Mouse (Mus musculus) MN1 (cell line): ENCODE results near the gene Prcc.
"Not testable (repeated sequence)": the region's sequence is repeated elsewhere in the genome, so short reads cannot be mapped to it uniquely, and the experiment has no call there.

Experiments
- DNase-seq: peaks from one replicate; pipeline ENCODE4 v3.0.0-alpha.2; 2016; ENCODE audit warnings: low spot score

Gene Prcc

DNA sequence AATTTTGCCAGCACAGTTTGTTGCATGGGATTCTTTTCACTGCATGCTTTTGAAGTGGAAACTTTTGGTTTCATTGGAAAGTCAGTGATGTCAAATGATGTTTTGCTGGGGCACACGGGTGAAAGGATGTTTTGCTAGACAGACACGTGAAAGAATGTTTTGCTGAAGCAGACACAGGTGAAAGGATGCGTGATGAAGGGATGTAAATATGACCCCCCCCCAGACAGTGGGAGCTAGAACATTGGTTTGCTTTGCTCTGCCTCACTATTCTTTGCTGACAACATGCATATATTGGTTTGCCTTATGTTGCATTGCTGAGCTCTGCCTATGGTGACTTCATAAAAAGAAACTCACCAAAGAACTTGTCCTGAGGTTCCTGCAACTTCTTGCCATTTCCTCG lies 40.4 kb downstream of the Prcc start:
- no peak for DNase-seq

DNA sequence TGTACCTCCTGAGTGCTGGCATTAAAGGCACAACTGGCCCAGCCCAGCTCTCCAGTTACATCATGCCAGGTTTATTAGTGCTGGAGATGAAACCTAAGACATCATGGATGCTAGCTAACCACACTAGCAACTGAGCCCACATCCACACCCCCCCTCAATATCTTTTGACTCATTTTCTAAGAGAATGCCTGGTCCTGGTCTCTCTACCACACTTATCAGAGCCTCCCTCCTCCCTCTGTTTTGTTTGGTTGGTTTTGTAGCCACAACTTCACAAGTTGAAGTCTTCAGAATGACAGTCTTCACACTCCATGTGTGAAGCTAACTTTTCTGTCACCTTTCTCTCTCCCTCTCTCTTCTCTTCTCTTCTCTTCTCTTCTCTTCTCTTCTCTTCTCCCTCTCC lies 44.5 kb downstream of the Prcc start:
- DNase-seq: no peak

DNA sequence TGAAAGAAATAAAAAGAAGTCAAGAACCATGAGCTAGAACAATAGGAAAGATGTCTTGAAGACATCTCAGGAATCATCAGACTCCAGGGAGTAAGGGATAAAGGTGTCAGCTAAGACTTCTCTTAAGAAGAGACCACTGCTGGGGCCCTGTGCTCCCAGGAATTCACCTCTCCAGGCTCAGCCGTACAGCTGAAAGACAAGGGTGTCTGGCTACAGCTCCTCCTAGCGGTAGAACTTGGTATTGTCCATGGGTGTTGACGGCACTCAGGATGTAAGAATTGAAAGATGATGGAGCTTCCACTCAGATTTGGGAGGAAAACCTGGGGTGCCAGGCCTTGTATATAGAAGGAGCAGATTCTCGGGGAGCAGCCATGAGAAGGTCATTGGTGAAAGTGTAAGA lies 46.8 kb downstream of the Prcc start:
- DNase-seq: peak; percentile 88

DNA sequence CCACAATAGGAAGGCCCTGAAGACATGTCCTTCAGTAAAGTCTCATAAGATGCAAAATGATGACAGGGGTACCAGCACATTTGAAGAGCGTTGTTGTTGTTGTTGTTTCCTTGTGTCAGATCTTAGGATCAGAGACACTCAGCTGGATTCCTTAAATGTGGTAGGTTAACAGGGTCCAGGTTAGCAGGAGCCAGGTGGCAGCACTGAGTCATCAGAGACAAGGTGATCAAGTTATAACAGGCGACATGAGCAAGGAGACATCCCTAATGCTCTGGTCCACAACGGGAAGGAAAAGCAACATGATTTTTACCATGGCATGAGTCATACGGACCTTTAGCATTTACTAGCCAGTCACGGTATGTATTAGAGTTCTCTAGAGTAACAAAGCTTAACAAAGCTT lies 51.9 kb downstream of the Prcc start:
- no peak for DNase-seq

DNA sequence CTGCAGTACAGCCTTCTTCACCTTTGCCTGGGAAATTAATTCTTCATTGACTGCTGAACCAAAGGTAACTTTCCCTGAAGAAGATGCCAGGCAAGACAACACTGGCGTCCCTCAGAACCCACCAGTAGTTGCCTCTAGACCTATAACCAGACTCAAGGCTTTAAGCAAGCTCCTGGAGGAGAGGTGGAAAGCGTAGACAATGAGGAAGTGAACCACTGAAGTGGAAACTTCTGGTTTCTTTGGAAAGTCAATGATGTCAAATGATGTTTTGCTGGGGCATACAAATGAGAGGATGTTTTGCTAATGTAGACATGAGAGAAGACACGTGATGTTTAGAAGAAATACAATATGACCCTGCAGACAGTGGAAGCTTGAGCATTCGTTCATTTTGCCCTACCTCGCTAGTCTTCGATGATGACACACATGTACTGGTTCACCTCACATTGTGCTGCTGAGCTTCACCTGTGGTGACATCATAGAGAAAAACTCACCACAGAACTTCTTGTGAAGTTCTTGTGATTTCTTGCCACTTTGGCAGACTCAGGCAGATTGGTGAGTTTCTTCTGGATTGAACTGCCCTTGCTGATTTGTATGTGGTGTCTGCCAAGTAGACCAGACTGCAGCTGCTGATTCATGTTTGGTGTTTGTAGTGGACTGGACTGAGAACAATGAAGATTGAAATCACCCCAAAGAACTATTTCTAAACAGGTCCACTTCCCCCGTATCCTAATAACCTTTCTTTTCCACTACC lies 53.1 kb downstream of the Prcc start:
- no peak for DNase-seq

DNA sequence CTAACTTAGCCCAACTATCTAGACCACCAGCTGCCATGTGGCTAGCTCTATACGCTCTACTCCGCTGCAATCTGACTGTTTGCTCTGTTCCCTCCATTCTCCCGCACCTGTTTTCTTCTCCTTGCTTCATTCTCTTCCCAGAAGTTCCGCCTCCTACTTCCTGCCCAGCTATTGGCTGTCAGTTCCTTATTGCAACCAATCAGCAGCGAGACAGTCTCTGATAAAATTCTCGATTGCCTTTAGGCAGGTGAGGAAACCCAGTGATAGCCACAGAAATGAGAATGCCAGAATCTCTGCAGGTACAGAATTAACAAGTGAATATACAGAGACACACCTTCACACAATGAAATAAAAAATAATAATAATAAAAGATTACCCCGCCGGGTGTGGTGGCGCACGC lies 56.4 kb downstream of the Prcc start:
- DNase-seq: no peak

DNA sequence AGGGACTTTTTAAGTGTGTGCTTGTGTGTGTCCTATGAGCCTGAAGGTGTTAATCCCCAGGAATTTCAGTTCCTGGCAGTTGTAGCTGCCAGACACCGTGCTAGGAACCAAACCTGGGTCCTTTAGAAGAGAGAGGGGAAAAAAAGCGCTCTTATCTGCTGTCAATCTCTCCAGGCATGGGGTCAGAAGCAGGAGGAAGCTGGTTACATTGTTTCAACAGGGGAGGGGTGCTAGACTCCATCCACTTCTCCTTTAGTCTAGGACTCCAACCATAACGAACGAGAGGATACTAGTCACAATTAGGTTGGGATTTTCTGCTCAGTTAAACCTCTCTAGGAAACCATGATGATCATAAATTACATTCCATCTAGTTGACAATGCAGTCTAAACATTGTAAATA lies 57.0 kb downstream of the Prcc start:
- DNase-seq: no peak

DNA sequence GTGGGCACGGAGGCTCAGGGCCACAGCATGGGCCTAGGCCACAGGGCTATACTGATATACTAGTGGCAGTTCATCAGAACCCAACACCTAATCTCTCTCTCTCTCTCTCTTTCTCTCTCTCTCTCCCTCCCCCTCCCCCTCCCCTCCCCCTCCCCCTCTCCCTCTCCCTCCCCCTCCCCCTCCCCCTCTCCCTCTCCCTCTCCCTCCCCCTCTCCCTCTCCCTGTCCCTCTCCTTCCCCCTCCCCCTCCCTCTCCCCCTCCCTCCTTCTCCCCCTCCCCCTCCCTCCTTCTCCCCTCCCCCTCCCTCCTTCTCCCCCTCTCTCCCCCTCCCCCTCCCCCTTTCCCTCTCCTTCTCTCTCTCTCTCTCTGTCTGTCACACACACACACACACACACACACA lies 61.2 kb downstream of the Prcc start, which contains the start of gene Pear1:
Gene Pear1 (minus strand): TSS at position 101 of the 400 bp plus-strand sequence.
- DNase-seq: not testable (repeated sequence)

DNA sequence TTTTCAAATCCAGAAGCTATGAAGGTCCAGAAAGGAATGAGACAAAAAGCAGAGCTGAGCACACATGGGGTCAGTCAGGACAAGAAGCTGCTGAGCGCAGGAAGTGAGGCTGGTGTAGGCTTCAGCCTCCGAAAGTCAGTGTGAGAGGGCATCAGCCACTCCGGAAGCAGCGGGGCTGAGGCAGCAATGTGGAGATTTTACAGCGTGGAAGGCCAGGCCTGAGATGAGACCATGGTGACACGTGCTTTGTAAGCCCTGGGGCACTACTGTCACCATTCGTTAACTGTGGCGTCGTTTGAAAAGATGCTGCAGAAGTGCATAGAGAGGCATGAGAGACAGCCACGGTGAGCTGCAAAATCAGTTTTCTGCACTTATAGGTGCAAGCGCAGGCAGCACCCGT lies 67.2 kb downstream of the Prcc start:
- DNase-seq: no peak

DNA sequence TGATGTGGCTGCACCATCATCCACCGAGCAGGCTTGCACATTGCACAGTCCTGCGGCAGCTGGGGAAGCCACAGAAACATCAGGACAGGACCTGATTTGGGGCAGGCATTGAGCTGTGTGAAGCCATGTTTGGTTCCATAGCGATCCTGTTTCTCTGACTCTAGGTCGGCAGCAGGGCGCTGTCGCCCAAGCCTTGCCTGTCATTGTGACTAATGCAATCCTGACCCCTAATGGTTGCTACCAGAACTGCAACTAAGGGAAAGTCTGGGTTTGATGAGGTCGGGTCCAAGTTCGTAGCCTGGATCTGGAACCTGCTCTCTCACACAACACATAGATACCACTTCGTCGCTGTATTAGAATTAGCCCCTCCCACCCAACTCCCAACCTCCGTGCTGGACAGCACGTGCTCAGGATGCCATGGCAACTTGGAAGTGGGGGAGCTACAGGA lies 68.7 kb downstream of the Prcc start:
- DNase-seq: peak; percentile 93

DNA sequence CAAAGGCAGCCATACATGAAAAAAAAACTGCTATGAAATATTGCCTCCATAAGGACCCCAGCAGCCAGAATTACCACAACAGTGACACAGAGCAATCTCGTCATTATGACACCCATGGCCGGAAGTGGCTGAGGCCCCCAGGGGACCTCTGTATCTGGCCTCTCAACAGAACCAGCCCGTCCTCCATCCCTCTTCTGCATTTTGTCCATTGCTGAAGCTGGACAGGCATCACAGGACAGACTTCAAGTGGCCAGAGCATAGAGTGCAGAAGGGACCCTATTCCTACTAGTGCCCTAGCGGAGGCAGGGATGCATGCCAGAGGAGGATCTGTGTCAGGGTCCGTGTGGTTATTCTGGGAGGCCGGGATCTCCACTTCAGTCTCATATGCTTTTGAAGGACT lies 69.2 kb downstream of the Prcc start:
- peak; percentile 60 for DNase-seq

DNA sequence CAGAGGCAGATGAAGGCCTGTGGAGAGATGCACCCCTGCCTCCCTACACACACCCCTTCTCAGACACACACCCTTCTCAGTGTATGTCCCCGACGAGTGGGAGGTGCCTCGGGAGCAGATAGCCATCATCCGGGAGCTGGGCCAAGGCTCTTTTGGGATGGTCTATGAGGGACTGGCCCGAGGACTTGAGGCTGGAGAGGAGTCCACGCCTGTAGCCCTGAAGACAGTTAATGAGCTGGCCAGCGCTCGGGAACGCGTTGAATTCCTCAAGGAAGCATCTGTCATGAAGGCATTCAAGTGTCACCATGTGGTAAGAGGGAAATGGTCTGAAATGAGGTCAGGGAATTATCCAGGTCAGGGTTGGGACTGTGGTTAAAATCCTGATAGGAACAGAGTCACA lies 72.5 kb downstream of the Prcc start:
- peak; percentile 75 for DNase-seq

DNA sequence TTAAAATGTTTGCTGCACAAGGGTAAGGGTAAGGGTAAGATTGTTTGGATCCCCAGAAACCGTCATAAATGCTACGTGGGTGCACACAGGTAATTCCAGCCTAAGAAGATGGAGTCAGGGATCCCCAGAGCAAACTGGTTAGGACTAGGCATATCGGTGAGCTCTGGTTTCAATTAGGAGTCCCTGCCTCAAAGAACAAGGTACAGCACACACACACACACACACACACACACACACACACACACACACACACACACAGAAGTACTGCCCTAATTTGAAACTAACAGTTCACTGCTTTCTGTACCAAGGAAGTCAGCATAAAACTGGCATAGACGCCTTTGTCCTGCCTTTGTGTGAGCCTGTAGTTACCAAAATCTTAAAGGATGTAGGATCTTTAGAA lies 73.0 kb downstream of the Prcc start:
- DNase-seq: peak; percentile 40

DNA sequence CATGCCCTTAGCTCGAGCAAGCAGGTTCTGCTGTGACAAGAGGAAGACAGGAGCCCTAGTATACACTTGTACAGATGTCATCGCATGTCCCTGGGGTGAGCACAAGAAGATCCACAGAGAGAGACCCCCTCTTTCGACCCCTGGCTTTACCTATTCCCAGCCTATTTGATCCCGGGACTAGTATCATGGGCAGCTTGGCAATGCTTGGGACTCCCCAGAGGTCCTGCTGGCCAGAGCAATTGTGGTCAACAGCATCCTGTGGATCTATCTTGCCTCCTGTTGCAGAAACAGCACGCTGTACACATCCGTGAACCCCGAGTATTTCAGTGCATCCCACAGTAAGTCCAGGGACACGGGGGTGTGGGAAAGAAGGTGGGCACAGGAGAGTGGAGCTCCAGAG lies 74.1 kb downstream of the Prcc start:
- no peak for DNase-seq

DNA sequence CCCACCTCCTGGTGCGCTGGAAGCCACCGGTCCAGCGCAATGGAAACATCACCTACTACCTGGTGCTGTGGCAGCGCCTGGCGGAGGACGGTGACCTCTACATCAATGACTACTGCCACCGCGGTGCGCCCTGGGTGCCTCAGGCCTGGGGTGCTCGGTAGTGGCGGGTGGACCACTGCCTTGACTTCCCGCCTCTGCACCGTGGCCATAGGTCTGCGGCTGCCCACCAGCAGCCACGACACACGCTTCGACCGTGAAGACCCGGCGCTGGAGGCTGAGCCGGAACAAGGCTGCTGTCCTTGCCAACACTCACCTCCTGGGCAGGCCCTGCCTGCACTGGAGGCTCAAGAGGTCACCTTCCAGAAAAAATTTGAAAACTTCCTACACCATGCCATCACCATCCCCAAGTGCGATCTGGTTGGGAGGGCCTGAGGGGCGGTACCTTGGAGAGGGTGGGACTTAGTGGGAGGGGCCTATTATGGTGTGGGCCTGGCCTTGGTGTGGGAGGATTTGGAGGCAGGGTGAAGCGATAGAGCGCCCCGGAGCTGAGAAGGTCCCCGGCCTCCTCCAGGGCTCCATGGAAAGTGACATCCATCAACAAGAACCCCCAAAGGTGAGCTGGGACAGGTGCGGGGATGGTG lies 76.0 kb downstream of the Prcc start:
- DNase-seq: no peak
